Mouse (Mus musculus) stomach, postnatal 0 days (tissue): Measurements from ENCODE around the gene Ubiad1.

Experiments
- CTCF ChIP-seq: IDR thresholded peaks from 2 replicates; pipeline ENCODE4 v1.5.1; 2016; ENCODE audit warnings: antibody characterized with exemption, low read depth, mild to moderate bottlenecking, moderate library complexity
- EP300 ChIP-seq: optimal IDR thresholded peaks from 2 replicates; pipeline ENCODE3; 2016; ENCODE audit warnings: antibody characterized with exemption

- TF ChIP-seq CTCF (no peak), EP300 (no peak)
These were observed 27.0 kb downstream of the Ubiad1 start for GRCm38 (mm10) chr4:148417559-148417958.
